Mouse (Mus musculus) neural tube, embryonic 15.5 days (tissue): ENCODE measurements around the gene Hrh3. TPM values are rescaled to one million over a fixed set of nuclear protein-coding genes. Genes with fewer than 3 reads are reported as not detected.

ENCODE experiments used
- ATAC-seq: fragments of 200-750 bp; cut with Nextera tagmentation; 2 replicates; pipeline ENCODE4 v1.8.0; 2017; ENCODE audit warnings: mild to moderate bottlenecking, moderate TSS enrichment, moderate library complexity; ENCODE audit not compliant: low FRiP score
- H3K27ac ChIP-seq: fragments of 300-500 bp; sonication (generic); replicated peaks from 2 replicates; pipeline ENCODE4 v1.5.1; 2015; ENCODE audit warnings: mild to moderate bottlenecking, inconsistent platforms
- H3K27me3 ChIP-seq: fragments of 300-500 bp; sonication (generic); replicated peaks from 2 replicates; pipeline ENCODE4 v1.6.1; 2015; ENCODE audit warnings: inconsistent platforms
- H3K36me3 ChIP-seq: fragments of 300-500 bp; sonication (generic); 2 replicates; pipeline ENCODE4 v1.6.1; 2015; ENCODE audit warnings: inconsistent platforms
- H3K4me1 ChIP-seq: fragments of 300-500 bp; sonication (generic); 2 replicates; pipeline ENCODE4 v1.6.1; 2015; ENCODE audit warnings: inconsistent platforms
- H3K4me2 ChIP-seq: fragments of 300-500 bp; sonication (generic); 2 replicates; pipeline ENCODE4 v1.6.1; 2015; ENCODE audit warnings: inconsistent platforms, mild to moderate bottlenecking, moderate library complexity
- H3K4me3 ChIP-seq: fragments of 300-500 bp; sonication (generic); replicated peaks from 2 replicates; pipeline ENCODE4 v1.5.1; 2015; ENCODE audit warnings: mild to moderate bottlenecking, inconsistent platforms
- H3K9ac ChIP-seq: fragments of 300-500 bp; sonication (generic); replicated peaks from 2 replicates; pipeline ENCODE4 v1.6.1; 2015; ENCODE audit warnings: mild to moderate bottlenecking, inconsistent platforms
- H3K9me3 ChIP-seq: fragments of 300-500 bp; sonication (generic); replicated peaks from 2 replicates; pipeline ENCODE4 v1.6.1; 2016; ENCODE audit warnings: inconsistent platforms
- WGBS: fragments of 180-500 bp; shearing (Covaris S2); methylation state at CpG from one replicate; pipeline ENCODE4 v1.1.7; 2015; ENCODE audit warnings: mixed read lengths; 5-methylcytosine and 5-hydroxymethylcytosine counted together
- polyA plus RNA-seq: library from polyadenylated mRNA; unstranded; fragments of >200 nt; fragmentation: Nextera tagmentation; extraction: Ambion mirVana; gene quantifications from 2 replicates; pipeline ENCODE4 v1.2.1, GENCODE M21; 2015

Hrh3 gene
- polyA plus RNA-seq, 1 experiment from 2014 or later: 1.9 TPM

GRCm38 (mm10) chr2:180084565-180084964 lies 19.7 kb downstream of the Hrh3 start:
- WGBS: 50% methylated on average over 3 of the region's 3 CpGs
- Histone ChIP-seq H3K9ac (no peak overlapping the region), H3K4me2 (no peak overlapping the region)

GRCm38 (mm10) chr2:180083063-180083462 lies 21.2 kb downstream of the Hrh3 start:
- Histone ChIP-seq H3K4me3 (no peak overlapping the region), H3K36me3 (peaks cover 43% of the 10 kb centered on the region), H3K27me3 (no peaks in the 10 kb centered on the region), H3K4me2 (no peak overlapping the region), H3K27ac (no peak overlapping the region), H3K9me3 (no peaks in the 10 kb centered on the region), H3K9ac (no peak overlapping the region), H3K4me1 (peaks cover 6% of the 10 kb centered on the region; the same call in 1 of the 2 replicates)
- WGBS: 92% methylated on average over 10 of the region's 10 CpGs
- no peak for ATAC-seq

More at GRCm38 (mm10) chr2:180084565-180084964, 19.7 kb downstream of the Hrh3 start:
- ATAC-seq: no peak
- peaks cover 36% of the 10 kb centered on the region for H3K36me3 ChIP-seq
- H3K27me3 ChIP-seq: no peaks in the 10 kb centered on the region
- no peak overlapping the region for H3K4me3 ChIP-seq
- H3K9me3 ChIP-seq: no peaks in the 10 kb centered on the region
- H3K4me1 ChIP-seq: peaks cover 6% of the 10 kb centered on the region; the same call in 1 of the 2 replicates
- H3K27ac ChIP-seq: no peak overlapping the region

- Histone ChIP-seq H3K9ac (no peak overlapping the region), H3K36me3 (peaks cover 40% of the 10 kb centered on the region), H3K4me1 (no peaks in the 10 kb centered on the region), H3K4me2 (no peak overlapping the region), H3K4me3 (no peak overlapping the region), H3K9me3 (no peaks in the 10 kb centered on the region), H3K27ac (no peak overlapping the region), H3K27me3 (no peaks in the 10 kb centered on the region)
- no peak for ATAC-seq
- 93% methylated on average over 8 of the region's 8 CpGs for WGBS
These were observed 23.6 kb downstream of the Hrh3 start for GRCm38 (mm10) chr2:180080680-180081079.

- Histone ChIP-seq H3K27ac (no peak overlapping the region), H3K27me3 (no peaks in the 10 kb centered on the region), H3K4me1 (no peaks in the 10 kb centered on the region), H3K4me2 (no peak overlapping the region), H3K36me3 (peaks cover 21% of the 10 kb centered on the region), H3K9ac (no peak overlapping the region), H3K9me3 (no peaks in the 10 kb centered on the region), H3K4me3 (no peak overlapping the region)
- WGBS: 73% methylated on average over 3 of the region's 3 CpGs
- no peak for ATAC-seq
These were observed 26.7 kb downstream of the Hrh3 start for GRCm38 (mm10) chr2:180077622-180078021.

- H3K4me3 ChIP-seq: no peak overlapping the region
- peaks cover 20% of the 10 kb centered on the region for H3K4me1 ChIP-seq
- 91% methylated on average over 7 of the region's 7 CpGs for WGBS
These were observed 31.4 kb downstream of the Hrh3 start for GRCm38 (mm10) chr2:180072886-180073285.

GRCm38 (mm10) chr2:180071671-180072070 lies 32.6 kb downstream of the Hrh3 start:
- no peaks in the 10 kb centered on the region for H3K9me3 ChIP-seq
- H3K27ac ChIP-seq: no peak overlapping the region
- no peaks in the 10 kb centered on the region for H3K27me3 ChIP-seq
- 87% methylated on average over 2 of the region's 2 CpGs for WGBS
- H3K4me1 ChIP-seq: peaks cover 20% of the 10 kb centered on the region
- no peak overlapping the region for H3K9ac ChIP-seq
- no peak overlapping the region for H3K4me3 ChIP-seq
- peaks cover 21% of the 10 kb centered on the region for H3K36me3 ChIP-seq
- H3K4me2 ChIP-seq: peak overlapping the region; percentile 94
- ATAC-seq: no peak

More at GRCm38 (mm10) chr2:180072886-180073285, 31.4 kb downstream of the Hrh3 start:
- Histone ChIP-seq H3K9ac (no peak overlapping the region), H3K27ac (no peak overlapping the region), H3K4me2 (no peak overlapping the region), H3K36me3 (peaks cover 12% of the 10 kb centered on the region), H3K27me3 (no peaks in the 10 kb centered on the region), H3K9me3 (no peaks in the 10 kb centered on the region)
- no peak for ATAC-seq

GRCm38 (mm10) chr2:180070481-180071453 lies 33.5 kb downstream of the Hrh3 start, which contains the start of gene Mtg2:
TSS of gene Mtg2 (plus strand) at chr2:180070588.
- peak within 1 kb of the TSS; percentile 94 for H3K4me2 ChIP-seq
- H3K4me3 ChIP-seq: peak within 1 kb of the TSS; percentile 76
- H3K27ac ChIP-seq: peak within 1 kb of the TSS; percentile 95
- peak; percentile 96 for ATAC-seq
- H3K9me3 ChIP-seq: no peaks in the 10 kb centered on the region
- H3K36me3 ChIP-seq: peaks cover 21% of the 10 kb centered on the region
- H3K27me3 ChIP-seq: no peaks in the 10 kb centered on the region
- peak within 1 kb of the TSS; percentile 76 for H3K9ac ChIP-seq
- peaks cover 20% of the 10 kb centered on the region for H3K4me1 ChIP-seq
- WGBS: 3% methylated on average over 57 of the region's 58 CpGs

GRCm38 (mm10) chr2:180069770-180070480 lies 34.4 kb downstream of the Hrh3 start:
- H3K27me3 ChIP-seq: no peaks in the 10 kb centered on the region
- ATAC-seq: peak; percentile 72; the same call in 1 of the 2 replicates
- H3K4me3 ChIP-seq: peak overlapping the region; percentile 76
- H3K36me3 ChIP-seq: peaks cover 21% of the 10 kb centered on the region
- peak overlapping the region; percentile 95 for H3K27ac ChIP-seq
- peak overlapping the region; percentile 94 for H3K4me2 ChIP-seq
- H3K9ac ChIP-seq: peak overlapping the region; percentile 76
- peaks cover 20% of the 10 kb centered on the region for H3K4me1 ChIP-seq
- WGBS: 34% methylated on average over 20 of the region's 20 CpGs
- H3K9me3 ChIP-seq: no peaks in the 10 kb centered on the region

GRCm38 (mm10) chr2:180063338-180064131 lies 40.8 kb downstream of the Hrh3 start:
- no peak for ATAC-seq
- H3K9ac ChIP-seq: no peak overlapping the region
- H3K9me3 ChIP-seq: no peaks in the 10 kb centered on the region
- H3K27ac ChIP-seq: no peak overlapping the region
- H3K27me3 ChIP-seq: no peaks in the 10 kb centered on the region
- no peak overlapping the region for H3K4me2 ChIP-seq
- 96% methylated on average over 11 of the region's 11 CpGs for WGBS
- no peak overlapping the region for H3K4me3 ChIP-seq
- no peaks in the 10 kb centered on the region for H3K4me1 ChIP-seq
- peaks cover 72% of the 10 kb centered on the region for H3K36me3 ChIP-seq

- Histone ChIP-seq H3K4me1 (peaks cover 11% of the 10 kb centered on the region), H3K27me3 (no peaks in the 10 kb centered on the region), H3K27ac (no peak overlapping the region), H3K9me3 (no peaks in the 10 kb centered on the region), H3K4me3 (no peak overlapping the region), H3K9ac (no peak overlapping the region), H3K4me2 (no peak overlapping the region), H3K36me3 (peaks cover 57% of the 10 kb centered on the region)
- WGBS: 97% methylated on average over 9 of the region's 9 CpGs
- no peak for ATAC-seq
These were observed 51.3 kb downstream of the Hrh3 start for GRCm38 (mm10) chr2:180053001-180053400.
